Comparison of ENCODE assay signal across 17 mouse cellular contexts in genomic region chr16:26359619-26360018, GRCm38 (mm10). TPM values are rescaled to one million over a fixed set of nuclear protein-coding genes. Genes with fewer than 3 reads are reported as not detected.
DNase-seq lines count a peak whose midpoint lies in the region; ATAC-seq and TF ChIP-seq lines count a peak whose summit lies in the region.
"Had no signal": no experiment of that assay in that cellular context is flagged by ENCODE, and none has a peak within 500 bp of the region (broad histone marks: within the 10 kb centered on the region; RNA-seq: fewer than 3 reads in every experiment).

No protein-coding gene starts in this region.

- 60% methylated on average over 4 of the region's 4 CpGs for WGBS in forebrain, embryonic 16.5 days
- 66% methylated on average over 4 of the region's 4 CpGs for WGBS in forebrain, embryonic 13.5 days
- 75% methylated on average over 4 of the region's 4 CpGs for WGBS in liver, postnatal 0 days (ENCODE audit: insufficient replicate concordance)
- 85% methylated on average over 4 of the region's 4 CpGs for WGBS in liver, embryonic 11.5 days
- WGBS in hindbrain, postnatal 0 days: 49% methylated on average over 4 of the region's 4 CpGs

- H3K4me3 ChIP-seq in forebrain, embryonic 16.5 days (replicated peaks; ENCODE audit: low read length): no peak overlapping the region
- no peak overlapping the region for H3K4me3 ChIP-seq in forebrain, embryonic 13.5 days
- no peak overlapping the region for H3K4me3 ChIP-seq in liver, postnatal 0 days (ENCODE audit: low read depth, low read length)
- H3K4me3 ChIP-seq in liver, embryonic 11.5 days (ENCODE audit: low read depth, low read length): no peak overlapping the region
- no peak overlapping the region for H3K4me3 ChIP-seq in hindbrain, postnatal 0 days (ENCODE audit: low read length)
- H3K4me3 ChIP-seq: heart, embryonic 13.5 days; limb, embryonic 10.5 days; liver, embryonic 15.5 days; stomach, embryonic 15.5 days had no signal

- no peak overlapping the region for H3K9ac ChIP-seq in forebrain, embryonic 16.5 days (replicated peaks; ENCODE audit: low read depth, low read length)
- no peak overlapping the region for H3K9ac ChIP-seq in forebrain, embryonic 13.5 days
- H3K9ac ChIP-seq in liver, postnatal 0 days (replicated peaks): no peak overlapping the region
- no peak overlapping the region for H3K9ac ChIP-seq in liver, embryonic 11.5 days (ENCODE audit: low read depth, low read length)
- H3K9ac ChIP-seq in hindbrain, postnatal 0 days (replicated peaks; ENCODE audit: low read length): no peak overlapping the region
- H3K9ac ChIP-seq: heart, embryonic 13.5 days; liver, embryonic 15.5 days; stomach, embryonic 15.5 days had no signal

- H3K27ac ChIP-seq in forebrain, embryonic 16.5 days (ENCODE audit: low read length): no peak overlapping the region
- H3K27ac ChIP-seq in forebrain, embryonic 13.5 days: no peak overlapping the region
- H3K27ac ChIP-seq in liver, postnatal 0 days (ENCODE audit: low read depth): peak overlapping the region; percentile 83
- no peak overlapping the region for H3K27ac ChIP-seq in liver, embryonic 11.5 days (ENCODE audit: low read depth, low read length)
- no peak overlapping the region for H3K27ac ChIP-seq in hindbrain, postnatal 0 days
- H3K27ac ChIP-seq: heart, embryonic 13.5 days; limb, embryonic 10.5 days; liver, embryonic 15.5 days; stomach, embryonic 15.5 days had no signal

- no peak for TF ChIP-seq CTCF in liver, postnatal 0 days (IDR thresholded peaks at IDR 0.05; ENCODE audit: low read depth)
- no peak for TF ChIP-seq CTCF in hindbrain, postnatal 0 days (IDR thresholded peaks at IDR 0.05; ENCODE audit: low read depth)

- no peaks in the 10 kb centered on the region for H3K9me3 ChIP-seq in forebrain, embryonic 16.5 days (ENCODE audit: control insufficient read depth, low read length)
- H3K9me3 ChIP-seq in forebrain, embryonic 13.5 days (replicated peaks): no peaks in the 10 kb centered on the region
- no peaks in the 10 kb centered on the region for H3K9me3 ChIP-seq in liver, postnatal 0 days (ENCODE audit: low read length)
- H3K9me3 ChIP-seq in liver, embryonic 11.5 days (ENCODE audit: control insufficient read depth, low read length): no peaks in the 10 kb centered on the region
- no peaks in the 10 kb centered on the region for H3K9me3 ChIP-seq in hindbrain, postnatal 0 days (ENCODE audit: low read length)
- H3K9me3 ChIP-seq: heart, embryonic 13.5 days; limb, embryonic 10.5 days; liver, embryonic 15.5 days; stomach, embryonic 15.5 days had no signal

- no peaks in the 10 kb centered on the region for H3K36me3 ChIP-seq in forebrain, embryonic 16.5 days (ENCODE audit: control insufficient read depth, insufficient read depth)
- H3K36me3 ChIP-seq in forebrain, embryonic 13.5 days (ENCODE audit: poor library complexity, severe bottlenecking): no peaks in the 10 kb centered on the region
- peaks cover 10% of the 10 kb centered on the region; the same call in 1 of the 2 replicates for H3K36me3 ChIP-seq in liver, postnatal 0 days (replicated peaks; ENCODE audit: insufficient read depth, low read length)
- H3K36me3 ChIP-seq in liver, embryonic 11.5 days (ENCODE audit: control insufficient read depth, insufficient read depth, low read length): no peaks in the 10 kb centered on the region
- no peaks in the 10 kb centered on the region for H3K36me3 ChIP-seq in hindbrain, postnatal 0 days (ENCODE audit: insufficient read depth, low read length)
- H3K36me3 ChIP-seq: heart, embryonic 13.5 days; limb, embryonic 10.5 days; stomach, embryonic 15.5 days had no signal

- H3K4me1 ChIP-seq in forebrain, embryonic 16.5 days (replicated peaks; ENCODE audit: control insufficient read depth, insufficient read depth, low read length): no peaks in the 10 kb centered on the region
- H3K4me1 ChIP-seq in forebrain, embryonic 13.5 days: no peaks in the 10 kb centered on the region
- peaks cover 6% of the 10 kb centered on the region; the same call in 1 of the 2 replicates for H3K4me1 ChIP-seq in liver, postnatal 0 days (ENCODE audit: insufficient read depth)
- no peaks in the 10 kb centered on the region for H3K4me1 ChIP-seq in liver, embryonic 11.5 days (replicated peaks; ENCODE audit: control insufficient read depth, insufficient read depth, low read length)
- no peaks in the 10 kb centered on the region for H3K4me1 ChIP-seq in hindbrain, postnatal 0 days (ENCODE audit: insufficient read depth, low read length)
- H3K4me1 ChIP-seq: heart, embryonic 13.5 days; stomach, embryonic 15.5 days had no signal

- H3K4me2 ChIP-seq in forebrain, embryonic 16.5 days (ENCODE audit: low read length): no peak overlapping the region
- no peak overlapping the region for H3K4me2 ChIP-seq in forebrain, embryonic 13.5 days
- no peak overlapping the region for H3K4me2 ChIP-seq in liver, postnatal 0 days (ENCODE audit: low read depth, low read length)
- H3K4me2 ChIP-seq in liver, embryonic 11.5 days: no peak overlapping the region
- H3K4me2 ChIP-seq in hindbrain, postnatal 0 days (ENCODE audit: low read depth, low read length): no peak overlapping the region
- H3K4me2 ChIP-seq: heart, embryonic 13.5 days; liver, embryonic 15.5 days; midbrain, embryonic 11.5 days; stomach, embryonic 15.5 days had no signal

- DNase-seq in liver, postnatal 0 days: no peak
- no peak for DNase-seq in liver, embryonic 11.5 days (ENCODE audit: low spot score)
- DNase-seq in hindbrain, postnatal 0 days (ENCODE audit: low spot score): peak; percentile 58
- peak; percentile 25 for DNase-seq in retina, postnatal 1 day
- no peak for DNase-seq in kidney, postnatal 36 days
- DNase-seq: cerebellum, adult 11 months; heart, postnatal 4 days; kidney, adult 2 months; layer of hippocampus, postnatal 36 days; lung, postnatal 36 days had no signal

- no peak for TF ChIP-seq EP300 in liver, postnatal 0 days (IDR thresholded peaks at IDR 0.05; ENCODE audit: low read depth)

- no peaks in the 10 kb centered on the region for H3K27me3 ChIP-seq in forebrain, embryonic 16.5 days (replicated peaks; ENCODE audit: control insufficient read depth, insufficient read depth, low read length)
- H3K27me3 ChIP-seq in forebrain, embryonic 13.5 days: no peaks in the 10 kb centered on the region
- H3K27me3 ChIP-seq in liver, postnatal 0 days (ENCODE audit: insufficient read depth, low read length): no peaks in the 10 kb centered on the region
- H3K27me3 ChIP-seq in liver, embryonic 11.5 days (replicated peaks; ENCODE audit: control insufficient read depth, insufficient read depth, low read length): no peaks in the 10 kb centered on the region
- H3K27me3 ChIP-seq in hindbrain, postnatal 0 days (ENCODE audit: insufficient read depth, low read length): no peaks in the 10 kb centered on the region
- H3K27me3 ChIP-seq: heart, embryonic 13.5 days; liver, embryonic 15.5 days; stomach, embryonic 15.5 days had no signal

- ATAC-seq in forebrain, embryonic 16.5 days: 0 out of 2 replicates have a peak, but pooled peaks have one; percentile 26
- no peak for ATAC-seq in forebrain, embryonic 13.5 days
- ATAC-seq in liver, postnatal 0 days: no peak
- no peak for ATAC-seq in liver, embryonic 11.5 days (replicated peaks; ENCODE audit: low FRiP score)
- peak; percentile 70 for ATAC-seq in hindbrain, postnatal 0 days

RNA-seq across cellular contexts. Expression of gene Cldn1, which starts 12.0 kb away (rescaled TPM):
- polyA plus RNA-seq in forebrain, embryonic 16.5 days (2015; fragmentation: Nextera tagmentation; extraction: Ambion mirVana): 2.8 and 3.7 TPM in 2 replicates
- polyA plus RNA-seq in forebrain, embryonic 13.5 days (2015; fragmentation: Nextera tagmentation; extraction: Ambion mirVana): 2.1 and 2.6 TPM in 2 replicates
- 90.0 and 101 TPM in 2 replicates for polyA plus RNA-seq in liver, postnatal 0 days (2015; fragmentation: Nextera tagmentation; extraction: Ambion mirVana)
- polyA plus RNA-seq in liver, embryonic 11.5 days (2014; fragmentation: Nextera tagmentation; extraction: Ambion mirVana): 12.2 and 13.7 TPM in 2 replicates
- 9.1 and 10.7 TPM in 2 replicates for total RNA-seq in hindbrain, postnatal 0 days (2014; rRNA removed)
- 8.8 and 9.0 TPM in 2 replicates for polyA plus RNA-seq in hindbrain, postnatal 0 days (2015; fragmentation: Nextera tagmentation; extraction: Ambion mirVana)

Comparison
In these comparisons a context has a peak if more than half of its experiments do, and no peak if none do; other contexts are left out.
1. ATAC-seq: peak in forebrain, embryonic 16.5 days (single experiment) and hindbrain, postnatal 0 days (single experiment); none in forebrain, embryonic 13.5 days (single experiment), liver, postnatal 0 days (single experiment) and liver, embryonic 11.5 days (single experiment).
2. DNase-seq: peak in hindbrain, postnatal 0 days (single experiment) and retina, postnatal 1 day (single experiment); none in liver, postnatal 0 days (single experiment), liver, embryonic 11.5 days (single experiment) and kidney, postnatal 36 days (0 of 2).